Mouse (Mus musculus) liver, embryonic 12.5 days (tissue): ENCODE measurements around the gene Gm13420. TPM values are rescaled to one million over a fixed set of nuclear protein-coding genes. Genes with fewer than 3 reads are reported as not detected.

Source experiments
- ATAC-seq: fragments of 200-750 bp; cut with Nextera tagmentation; 2 replicates; pipeline ENCODE4 v1.8.0; 2017; ENCODE audit warnings: moderate number of reproducible peaks, mild to moderate bottlenecking, moderate library complexity
- H3K27ac ChIP-seq: fragments of 300-500 bp; sonication (generic); 2 replicates; pipeline ENCODE4 v1.5.1; 2016; ENCODE audit warnings: mild to moderate bottlenecking
- H3K27me3 ChIP-seq: fragments of 300-500 bp; sonication (generic); replicated peaks from 2 replicates; pipeline ENCODE4 v1.6.1; 2016; ENCODE audit warnings: mild to moderate bottlenecking, moderate library complexity
- H3K36me3 ChIP-seq: fragments of 300-500 bp; sonication (generic); 2 replicates; pipeline ENCODE4 v1.6.1; 2016; ENCODE audit warnings: mild to moderate bottlenecking, moderate library complexity
- H3K4me1 ChIP-seq: fragments of 300-500 bp; sonication (generic); 2 replicates; pipeline ENCODE4 v1.6.1; 2016
- H3K4me2 ChIP-seq: fragments of 300-500 bp; sonication (generic); 2 replicates; pipeline ENCODE4 v1.6.1; 2016; ENCODE audit warnings: mild to moderate bottlenecking, moderate library complexity
- H3K4me3 ChIP-seq: fragments of 300-500 bp; sonication (generic); 2 replicates; pipeline ENCODE4 v1.5.1; 2016; ENCODE audit warnings: mild to moderate bottlenecking, moderate library complexity
- H3K9ac ChIP-seq: fragments of 300-500 bp; sonication (generic); 2 replicates; pipeline ENCODE4 v1.6.1; 2016; ENCODE audit warnings: mild to moderate bottlenecking, moderate library complexity
- H3K9me3 ChIP-seq: fragments of 300-500 bp; sonication (generic); replicated peaks from 2 replicates; pipeline ENCODE4 v1.6.1; 2016; ENCODE audit warnings: mild to moderate bottlenecking, moderate library complexity
- WGBS: fragments of 180-500 bp; shearing (Covaris S2); methylation state at CpG from one replicate; pipeline ENCODE4 v1.1.7; 2016; ENCODE audit not compliant: insufficient replicate concordance; 5-methylcytosine and 5-hydroxymethylcytosine counted together
- polyA plus RNA-seq: library from polyadenylated mRNA; unstranded; fragments of >200 nt; fragmentation: Nextera tagmentation; extraction: Ambion mirVana; gene quantifications from 2 replicates; pipeline ENCODE4 v1.2.1, GENCODE M21; 2016

The Gm13420 gene
- polyA plus RNA-seq, 1 experiment from 2014 or later: 0.41 TPM

- Histone ChIP-seq H3K4me2 (no peak overlapping the region), H3K27ac (no peak overlapping the region), H3K9ac (no peak overlapping the region), H3K27me3 (no peaks in the 10 kb centered on the region), H3K4me3 (no peak overlapping the region), H3K9me3 (no peaks in the 10 kb centered on the region), H3K4me1 (peaks cover 19% of the 10 kb centered on the region; the same call in 1 of the 2 replicates), H3K36me3 (peaks cover 90% of the 10 kb centered on the region)
- 86% methylated on average over 12 of the region's 12 CpGs for WGBS
- no peak for ATAC-seq
Observed at GRCm38 (mm10) chr2:29735708-29736107, 15.8 kb downstream of the Gm13420 start.

- H3K4me3 ChIP-seq: no peak overlapping the region
- WGBS: 84% methylated on average over 5 of the region's 5 CpGs
- H3K4me1 ChIP-seq: 0 out of 2 replicates have a peak, but pooled peaks cover 8% of the 10 kb centered on the region
- H3K9me3 ChIP-seq: no peaks in the 10 kb centered on the region
- peaks cover 98% of the 10 kb centered on the region for H3K36me3 ChIP-seq
- no peak overlapping the region for H3K4me2 ChIP-seq
- no peaks in the 10 kb centered on the region for H3K27me3 ChIP-seq
- no peak overlapping the region for H3K27ac ChIP-seq
- no peak overlapping the region for H3K9ac ChIP-seq
- ATAC-seq: no peak
Observed at GRCm38 (mm10) chr2:29733348-29733747, 18.1 kb downstream of the Gm13420 start.

GRCm38 (mm10) chr2:29732559-29732958 is 18.9 kb downstream of the Gm13420 start:
- WGBS: 87% methylated on average over 10 of the region's 10 CpGs
- H3K9ac ChIP-seq: no peak overlapping the region
- peaks cover 98% of the 10 kb centered on the region for H3K36me3 ChIP-seq
- H3K4me2 ChIP-seq: no peak overlapping the region
- H3K4me1 ChIP-seq: 0 out of 2 replicates have a peak, but pooled peaks cover 3% of the 10 kb centered on the region
- H3K4me3 ChIP-seq: no peak overlapping the region
- no peaks in the 10 kb centered on the region for H3K9me3 ChIP-seq
- H3K27me3 ChIP-seq: no peaks in the 10 kb centered on the region
- no peak for ATAC-seq
- H3K27ac ChIP-seq: no peak overlapping the region

DNA sequence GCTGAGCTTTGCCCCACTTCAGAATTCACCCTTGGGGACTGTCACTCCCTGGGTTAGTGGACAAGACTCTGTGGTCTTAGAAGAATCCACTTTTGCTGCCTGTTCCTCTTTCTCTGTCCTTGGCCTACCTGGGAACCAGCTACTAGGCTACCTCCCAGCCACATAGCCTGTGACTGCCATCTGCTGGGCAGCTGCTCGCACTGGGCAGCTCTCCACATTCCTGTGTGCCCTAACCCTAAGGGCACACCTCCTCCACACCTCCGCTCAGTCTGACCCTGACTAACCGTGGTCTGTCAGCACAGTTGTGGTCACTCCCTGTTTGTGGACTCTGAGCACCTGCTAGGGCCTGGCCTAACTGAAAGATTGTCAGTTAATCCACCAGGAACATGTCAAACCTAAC is 19.9 kb downstream of the Gm13420 start:
- H3K9ac ChIP-seq: no peak overlapping the region
- H3K36me3 ChIP-seq: peaks cover 98% of the 10 kb centered on the region
- H3K9me3 ChIP-seq: no peaks in the 10 kb centered on the region
- peak; percentile 42 for ATAC-seq
- H3K27ac ChIP-seq: no peak overlapping the region
- H3K27me3 ChIP-seq: no peaks in the 10 kb centered on the region
- no peak overlapping the region for H3K4me2 ChIP-seq
- H3K4me3 ChIP-seq: no peak overlapping the region
- WGBS: 53% methylated on average over 3 of the region's 3 CpGs
- 0 out of 2 replicates have a peak, but pooled peaks cover 3% of the 10 kb centered on the region for H3K4me1 ChIP-seq

GRCm38 (mm10) chr2:29729500-29729899 is 22.0 kb downstream of the Gm13420 start:
- peaks cover 98% of the 10 kb centered on the region for H3K36me3 ChIP-seq
- H3K27me3 ChIP-seq: no peaks in the 10 kb centered on the region
- H3K4me3 ChIP-seq: no peak overlapping the region
- H3K9me3 ChIP-seq: no peaks in the 10 kb centered on the region
- H3K9ac ChIP-seq: no peak overlapping the region
- 47% methylated on average over 2 of the region's 2 CpGs for WGBS
- no peak overlapping the region for H3K27ac ChIP-seq
- peaks cover 12% of the 10 kb centered on the region for H3K4me1 ChIP-seq
- no peak for ATAC-seq
- no peak overlapping the region for H3K4me2 ChIP-seq

DNA sequence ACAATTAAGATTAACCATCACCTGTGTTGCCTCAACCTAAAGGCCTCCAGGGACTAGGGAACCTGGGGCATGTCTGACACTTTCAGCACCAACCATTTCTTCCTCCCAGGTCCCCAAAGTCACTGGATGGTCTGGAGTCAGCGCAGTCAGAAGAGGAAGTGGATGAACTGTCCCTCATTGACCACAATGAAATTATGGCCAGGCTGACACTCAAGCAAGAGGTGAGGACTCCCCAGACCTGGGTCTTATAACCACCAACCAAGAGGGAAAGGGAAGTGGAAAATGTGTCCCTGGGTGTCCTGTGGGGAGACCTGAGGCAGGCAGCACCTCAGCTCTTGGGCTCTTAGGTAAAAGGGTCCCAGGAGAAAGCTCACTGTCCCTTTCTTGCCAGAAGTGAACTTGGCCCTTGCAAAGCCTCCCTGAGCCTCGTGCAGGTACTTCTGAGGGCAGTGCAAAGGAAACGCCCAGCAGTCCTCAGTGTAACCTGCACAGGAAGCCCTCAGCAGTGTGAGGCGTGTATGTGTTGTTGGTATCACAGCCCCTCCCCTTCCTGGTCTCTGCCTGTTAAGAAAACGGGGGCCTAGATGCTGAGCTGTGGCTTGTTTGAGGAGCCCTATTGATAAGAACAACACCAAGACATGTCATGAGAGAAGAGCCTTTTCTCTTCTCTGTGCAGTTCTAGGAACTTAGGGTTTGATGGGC is 26.7 kb downstream of the Gm13420 start:
- no peak for ATAC-seq
- Histone ChIP-seq H3K4me2 (no peak overlapping the region), H3K4me1 (peaks cover 27% of the 10 kb centered on the region), H3K4me3 (no peak overlapping the region), H3K36me3 (peaks cover 97% of the 10 kb centered on the region), H3K27ac (no peak overlapping the region), H3K27me3 (no peaks in the 10 kb centered on the region), H3K9me3 (no peaks in the 10 kb centered on the region), H3K9ac (no peak overlapping the region)
- 23% methylated on average over 5 of the region's 5 CpGs for WGBS

DNA sequence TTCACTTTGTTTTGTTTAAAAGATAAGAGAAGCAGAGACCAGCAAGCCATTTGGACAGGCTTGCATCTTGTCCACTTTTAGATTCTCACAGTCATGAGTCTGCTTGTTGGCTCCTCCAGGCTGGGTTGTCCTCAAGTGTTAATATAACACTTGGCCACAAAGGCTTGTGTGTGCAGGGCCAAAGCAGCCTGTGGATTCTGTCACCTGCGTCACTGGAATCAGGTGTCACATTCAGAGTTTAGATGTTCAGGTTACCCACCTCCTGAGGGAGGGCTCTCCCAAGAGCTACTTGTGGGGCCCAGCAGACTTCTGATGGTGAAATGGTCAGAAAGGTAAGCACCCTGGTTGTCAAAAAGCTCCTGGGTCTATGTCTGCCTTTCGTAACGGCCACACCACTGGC is 28.4 kb downstream of the Gm13420 start:
- H3K4me1 ChIP-seq: peaks cover 27% of the 10 kb centered on the region
- no peaks in the 10 kb centered on the region for H3K9me3 ChIP-seq
- H3K36me3 ChIP-seq: peaks cover 97% of the 10 kb centered on the region
- no peak overlapping the region for H3K9ac ChIP-seq
- no peak for ATAC-seq
- H3K27me3 ChIP-seq: no peaks in the 10 kb centered on the region
- no peak overlapping the region for H3K27ac ChIP-seq
- no peak overlapping the region for H3K4me2 ChIP-seq
- H3K4me3 ChIP-seq: no peak overlapping the region
- 85% methylated on average over 3 of the region's 3 CpGs for WGBS

- 67% methylated on average over 5 of the region's 5 CpGs for WGBS
- Histone ChIP-seq H3K36me3 (peaks cover 92% of the 10 kb centered on the region), H3K9ac (no peak overlapping the region), H3K27ac (no peak overlapping the region), H3K27me3 (no peaks in the 10 kb centered on the region), H3K4me3 (no peak overlapping the region), H3K4me2 (no peak overlapping the region), H3K9me3 (no peaks in the 10 kb centered on the region), H3K4me1 (peaks cover 16% of the 10 kb centered on the region)
- no peak for ATAC-seq
Observed at GRCm38 (mm10) chr2:29718581-29718980, 32.9 kb downstream of the Gm13420 start.

GRCm38 (mm10) chr2:29716691-29717090 is 34.8 kb downstream of the Gm13420 start:
- 0 out of 2 replicates have a peak, but pooled peaks cover 3% of the 10 kb centered on the region for H3K4me1 ChIP-seq
- H3K9me3 ChIP-seq: no peaks in the 10 kb centered on the region
- H3K4me3 ChIP-seq: no peak overlapping the region
- H3K27ac ChIP-seq: peak overlapping the region; percentile 48
- peaks cover 91% of the 10 kb centered on the region for H3K36me3 ChIP-seq
- no peak overlapping the region for H3K9ac ChIP-seq
- H3K27me3 ChIP-seq: no peaks in the 10 kb centered on the region
- no peak overlapping the region for H3K4me2 ChIP-seq
- WGBS: 59% methylated on average over 6 of the region's 6 CpGs
- ATAC-seq: no peak

DNA sequence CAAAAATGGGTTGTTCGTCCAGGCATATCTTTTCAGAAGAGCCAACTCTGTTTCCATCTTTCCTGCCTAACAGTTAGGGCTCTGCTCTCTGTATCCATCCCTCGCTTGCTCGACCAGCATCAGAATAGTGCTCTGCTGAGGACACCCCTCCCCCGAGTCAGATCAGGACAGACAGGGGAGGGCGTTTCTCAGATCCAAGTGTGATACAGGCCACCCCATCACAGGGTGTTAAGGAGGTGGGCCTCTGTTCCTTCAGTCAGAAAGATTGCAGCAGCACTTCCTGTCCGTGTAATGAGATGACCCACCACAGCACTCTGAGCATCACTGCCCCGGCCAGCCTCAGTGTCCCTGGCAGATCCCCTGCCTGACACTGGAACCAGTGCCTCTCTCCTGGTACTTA is 35.3 kb downstream of the Gm13420 start:
- Histone ChIP-seq H3K4me3 (no peak overlapping the region), H3K27ac (peak overlapping the region; percentile 48; the same call in 1 of the 2 replicates), H3K36me3 (peaks cover 92% of the 10 kb centered on the region), H3K4me2 (no peak overlapping the region), H3K9me3 (no peaks in the 10 kb centered on the region), H3K4me1 (no peaks in the 10 kb centered on the region), H3K9ac (no peak overlapping the region), H3K27me3 (no peaks in the 10 kb centered on the region)
- 57% methylated on average over 7 of the region's 7 CpGs for WGBS
- no peak for ATAC-seq

DNA sequence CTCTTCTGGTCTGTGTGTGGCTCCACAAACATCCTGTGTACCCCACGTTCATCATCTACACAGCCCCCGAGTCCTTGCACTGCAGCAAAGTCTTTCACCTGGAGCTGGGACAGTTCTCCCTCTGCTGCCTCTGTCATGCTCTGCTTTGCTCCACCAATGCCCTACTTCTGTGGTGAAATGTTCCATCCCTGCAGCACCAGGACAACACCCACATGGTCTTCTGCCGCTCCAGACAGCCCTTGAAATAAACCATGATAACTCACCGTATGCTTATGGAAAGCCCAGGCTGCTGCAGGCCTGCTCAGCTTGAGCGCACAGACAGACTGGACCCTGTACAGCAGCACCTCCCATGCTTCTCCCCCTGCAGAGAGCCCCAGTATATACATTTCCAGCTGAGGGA is 37.4 kb downstream of the Gm13420 start:
- no peak overlapping the region for H3K9ac ChIP-seq
- peaks cover 86% of the 10 kb centered on the region for H3K36me3 ChIP-seq
- no peak overlapping the region for H3K4me3 ChIP-seq
- 78% methylated on average over 5 of the region's 5 CpGs for WGBS
- no peaks in the 10 kb centered on the region for H3K27me3 ChIP-seq
- H3K27ac ChIP-seq: no peak overlapping the region
- no peak for ATAC-seq
- no peak overlapping the region for H3K4me2 ChIP-seq
- H3K9me3 ChIP-seq: no peaks in the 10 kb centered on the region
- no peaks in the 10 kb centered on the region for H3K4me1 ChIP-seq

DNA sequence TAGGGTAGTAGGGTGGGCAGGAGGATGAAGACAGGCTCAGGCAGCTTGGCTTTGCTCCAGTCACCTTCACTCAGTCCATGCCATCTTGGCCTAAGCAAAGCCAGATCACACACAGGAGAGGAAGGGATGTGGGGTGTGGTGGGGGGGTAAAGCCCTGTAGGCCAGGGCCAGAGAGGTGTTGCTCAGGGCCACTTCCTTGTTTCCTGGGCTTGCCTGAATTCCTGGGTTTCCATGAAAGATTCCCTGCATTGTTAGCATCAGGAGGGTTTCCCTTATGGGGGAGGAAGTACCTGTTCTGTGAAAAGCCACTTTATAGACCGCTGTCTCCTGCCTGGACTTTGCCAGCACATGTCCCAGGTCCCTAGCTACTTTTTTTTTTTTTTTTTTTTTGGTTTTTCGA is 38.0 kb downstream of the Gm13420 start:
- Histone ChIP-seq H3K9ac (no peak overlapping the region), H3K27me3 (no peaks in the 10 kb centered on the region), H3K4me2 (no peak overlapping the region), H3K9me3 (no peaks in the 10 kb centered on the region), H3K4me3 (no peak overlapping the region), H3K36me3 (peaks cover 84% of the 10 kb centered on the region), H3K27ac (no peak overlapping the region), H3K4me1 (no peaks in the 10 kb centered on the region)
- no peak for ATAC-seq
- 64% methylated on average over 2 of the region's 2 CpGs for WGBS

DNA sequence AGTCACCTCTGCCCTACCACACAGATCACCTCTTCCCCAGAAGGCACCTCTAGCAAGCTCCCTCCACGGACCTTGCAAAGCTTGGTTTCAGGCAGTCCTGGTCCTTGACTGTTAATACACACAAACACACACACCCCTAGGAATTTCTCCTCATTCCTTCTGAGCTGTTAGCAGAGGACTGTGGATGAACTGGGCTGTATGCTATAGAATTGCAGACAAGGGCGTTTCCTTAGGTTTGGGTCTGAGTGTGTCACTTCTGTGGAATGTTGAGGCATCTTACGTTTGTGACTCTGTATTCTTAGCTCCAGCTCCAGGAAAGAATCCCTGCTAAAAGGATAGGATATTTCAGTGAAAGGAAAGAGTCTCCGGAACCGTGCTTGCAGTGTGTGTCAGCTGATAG is 39.6 kb downstream of the Gm13420 start:
- Histone ChIP-seq H3K36me3 (peaks cover 87% of the 10 kb centered on the region), H3K27me3 (no peaks in the 10 kb centered on the region), H3K4me2 (no peak overlapping the region), H3K9ac (no peak overlapping the region), H3K4me1 (no peaks in the 10 kb centered on the region), H3K4me3 (no peak overlapping the region), H3K9me3 (no peaks in the 10 kb centered on the region), H3K27ac (no peak overlapping the region)
- WGBS: 80% methylated on average over 5 of the region's 5 CpGs
- no peak for ATAC-seq
